Mouse (Mus musculus) activated CD4-positive, CD25-positive, alpha-beta regulatory T cell, adult 9 weeks (primary cell): ENCODE results near the gene Gm3164. TPM values are rescaled to one million over a fixed set of nuclear protein-coding genes. Genes with fewer than 3 reads are reported as not detected.

Source experiments
- polyA plus RNA-seq: library from polyadenylated mRNA; unstranded; fragments of 100-300 nt; shearing (Covaris generic); gene quantifications from one replicate; pipeline ENCODE4 v1.2.1, GENCODE M21; 2017

Gm3164 gene
- 3.0 TPM for polyA plus RNA-seq

DNA sequence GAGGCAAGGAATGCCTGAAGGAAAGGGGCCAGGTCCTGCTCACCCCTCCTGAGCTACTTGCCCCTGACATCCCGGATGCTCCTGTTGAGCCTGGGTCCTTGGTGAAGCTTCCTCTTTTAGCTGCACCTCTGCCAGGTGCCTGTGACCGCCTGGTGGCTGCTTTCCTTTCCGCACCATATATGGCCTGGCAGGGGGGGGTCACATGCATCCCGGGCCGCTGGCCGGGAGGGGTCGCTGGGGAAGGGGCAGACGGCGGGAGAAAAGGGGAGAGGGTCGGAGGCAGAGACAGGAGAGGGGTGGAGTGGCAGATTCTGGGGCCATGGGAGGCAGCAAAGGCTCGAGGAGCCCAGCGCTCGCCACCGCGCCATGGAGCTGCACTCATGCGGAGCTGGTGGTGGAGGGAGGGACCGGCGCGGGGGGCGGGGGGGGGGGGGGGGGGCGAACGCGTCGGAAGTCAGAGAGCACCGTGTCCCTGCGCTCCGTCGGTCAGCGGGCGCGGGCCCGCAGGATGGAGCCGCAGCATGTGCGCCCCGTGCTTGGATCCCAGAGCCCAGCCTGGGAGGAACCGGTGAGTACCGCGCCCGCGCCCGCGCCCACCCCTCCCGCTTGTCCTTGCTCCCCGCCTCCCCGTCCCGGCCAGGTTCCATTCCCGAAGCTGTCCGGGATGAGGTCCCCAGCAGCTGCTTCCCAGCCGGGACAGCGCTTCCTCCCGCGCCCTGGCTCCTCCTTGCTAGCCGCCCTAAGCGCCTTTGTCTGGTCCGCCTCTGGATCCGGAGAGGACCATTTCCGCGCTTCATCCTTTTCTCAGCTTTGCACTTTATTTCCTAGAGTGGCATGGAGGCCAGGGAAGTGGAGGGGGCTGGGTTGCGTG is at the start of gene Gm3164:
Gm3164 (plus strand) TSS at position 484 of the 871 bp plus-strand sequence.

GRCm38 (mm10) chr14:4397226-4397625 is 18.0 kb upstream of the Gm3164 start, which contains the start of gene Gm3159:
Gm3159 (plus strand) TSS chr14:4397526.

DNA sequence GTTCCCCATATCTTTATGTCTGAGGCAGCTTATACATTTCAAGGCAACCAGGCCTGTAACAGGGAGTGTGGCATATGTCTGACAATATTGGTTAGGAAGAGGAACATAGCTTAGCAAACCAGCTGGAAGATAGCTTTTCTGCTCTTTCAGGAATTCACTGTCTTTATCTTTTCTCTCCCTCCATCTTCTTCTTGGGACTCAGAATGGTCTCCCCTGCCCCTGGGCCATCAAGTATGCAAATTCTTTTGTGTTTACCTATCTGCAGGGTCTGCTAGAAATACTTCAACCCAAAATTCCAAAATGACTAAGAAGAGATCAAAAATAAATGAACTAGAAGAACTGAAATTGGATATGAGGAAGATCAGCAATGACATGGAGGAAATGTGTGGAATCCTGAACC is 15.4 kb downstream of the Gm3164 start, which contains the start of gene Gm3173:
Gm3173 (plus strand) TSS at position 301 of the 400 bp plus-strand sequence.

GRCm38 (mm10) chr14:4481445-4481844 is 66.2 kb downstream of the Gm3164 start, which contains the start of gene Gm3182:
Gm3182 (plus strand) TSS chr14:4481745.

Other genes with a start within 250 kb of the Gm3164 start
- 3.0 TPM for gene Gm2974, start 232.9 kb upstream of the Gm3164 start, polyA plus RNA-seq
- not detected for gene Gm3138, start 165.8 kb upstream of the Gm3164 start, polyA plus RNA-seq
- gene Gm3149, start 98.2 kb upstream of the Gm3164 start, polyA plus RNA-seq = not detected
- gene 2610042L04Rik, start 80.7 kb upstream of the Gm3164 start, polyA plus RNA-seq = 3.4 TPM
- gene Gm3159, start 17.9 kb upstream of the Gm3164 start, polyA plus RNA-seq = not detected
- 1.8 TPM for gene Gm3173, start 15.5 kb downstream of the Gm3164 start, polyA plus RNA-seq
- gene Gm3182, start 66.3 kb downstream of the Gm3164 start, polyA plus RNA-seq = not detected
- not detected for gene Gm3047, start 140.0 kb downstream of the Gm3164 start, polyA plus RNA-seq
- gene Gm8159, start 216.9 kb downstream of the Gm3164 start, polyA plus RNA-seq = not detected
- not detected for gene Gm3239, start 248.7 kb downstream of the Gm3164 start, polyA plus RNA-seq